Mouse (Mus musculus): ENCODE measurements at regions not wholly inside any gene's neighbourhood (a gene's known extent, or its start where the extent isn't known, plus 50 kb on each side); places are given as distances from the start of the nearest gene placed in this dataset.

DNA sequence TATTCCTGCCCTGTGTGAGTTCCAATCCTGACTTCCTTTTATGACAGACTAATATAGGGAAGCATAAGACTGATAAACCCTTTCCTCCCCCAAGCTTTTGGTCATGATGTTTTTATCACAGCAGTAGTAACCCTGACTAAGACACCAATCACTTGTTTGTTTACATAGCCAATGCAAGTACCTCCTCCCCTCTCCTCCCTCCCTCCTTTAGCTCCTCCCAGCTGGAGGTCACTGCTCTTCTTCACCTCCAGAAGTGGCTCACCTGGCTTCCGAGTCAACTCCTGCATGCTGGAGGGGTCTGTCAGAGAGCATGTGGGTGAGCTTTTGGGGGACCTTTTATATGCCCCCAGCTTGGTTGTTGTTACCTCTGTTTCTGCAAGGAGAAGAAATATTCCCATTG, 67.3 kb upstream of the Vps8 start:
- intact Hi-C loops (cut with DNase I; ENCODE audit: low total_unique reads) = no loop called here
- DNase-seq = no peak

DNA sequence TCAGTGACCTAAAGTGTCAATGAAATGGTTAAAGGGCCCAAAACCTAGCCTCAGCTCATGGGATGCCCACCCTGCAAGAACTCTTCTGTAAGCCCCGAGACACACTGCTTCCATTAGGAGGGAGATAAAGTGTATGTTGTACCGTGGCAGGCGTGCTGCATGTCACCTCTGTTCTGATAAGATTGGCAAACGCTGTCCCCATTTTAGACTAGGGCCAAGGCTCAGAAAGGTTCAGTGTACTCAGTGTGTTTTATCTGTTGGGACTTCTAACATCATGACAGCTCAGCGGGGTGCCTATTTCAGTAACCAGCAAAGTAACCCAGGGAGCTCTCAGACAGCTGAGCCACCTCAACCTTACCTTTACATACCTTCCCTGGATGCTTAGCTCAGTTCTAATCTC, 65.5 kb upstream of the Vps8 start:
- DNase-seq = no peak
- intact Hi-C loops (cut with DNase I; ENCODE audit: low total_unique reads) = no loop called here

DNA sequence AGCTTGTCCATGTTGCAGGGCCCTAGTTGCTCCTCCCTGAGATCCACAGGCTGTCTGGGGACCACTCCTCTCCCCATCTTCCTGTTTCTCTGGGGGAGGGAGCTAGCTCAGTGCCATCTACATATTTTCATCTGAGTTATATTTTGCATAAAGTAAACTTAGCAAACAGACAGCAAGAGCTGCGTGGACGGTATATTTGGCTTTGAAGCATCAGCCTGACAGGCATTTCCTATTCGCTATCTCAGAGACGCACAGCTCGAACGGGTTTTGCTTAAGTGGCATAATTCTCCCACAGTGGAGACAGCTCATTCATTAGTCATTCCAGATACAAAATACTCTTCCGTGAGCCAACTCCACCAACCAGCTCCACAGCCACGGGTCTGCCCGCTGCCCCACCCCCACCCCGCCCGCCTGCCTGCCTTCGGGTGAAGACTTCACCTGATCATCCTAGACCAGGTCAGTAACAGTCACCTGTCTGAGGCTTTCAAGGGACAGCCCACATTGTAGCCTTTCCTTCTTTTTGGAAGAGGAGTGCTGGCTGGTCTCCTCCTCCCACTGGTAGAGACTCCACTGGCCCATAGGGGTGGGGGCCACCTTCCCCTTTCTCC, 64.5 kb upstream of the Vps8 start:
- intact Hi-C loops (cut with DNase I; ENCODE audit: low total_unique reads) = no loop called here
- DNase-seq = no peak

DNA sequence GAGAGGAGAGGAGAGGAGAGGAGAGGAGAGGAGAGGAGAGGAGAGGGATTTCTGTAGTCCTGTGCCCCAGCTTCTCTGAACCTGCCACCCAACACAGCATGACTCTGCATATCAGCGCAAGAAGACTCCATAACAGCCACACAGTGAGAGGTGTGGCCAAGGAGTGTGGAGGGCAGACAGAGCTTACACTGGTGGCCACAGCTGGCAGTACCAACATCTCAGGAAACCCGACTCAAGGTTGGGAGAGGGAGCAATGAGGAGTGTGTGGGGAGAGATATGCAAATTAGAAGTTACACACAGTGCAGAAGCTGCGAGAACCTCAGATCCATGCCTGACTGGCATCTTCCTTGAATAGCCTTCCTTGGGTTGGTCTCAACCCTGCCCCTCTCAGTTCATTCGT, 63.5 kb upstream of the Vps8 start:
- intact Hi-C loops (cut with DNase I; ENCODE audit: low total_unique reads) = no loop called here
- DNase-seq = no peak

DNA sequence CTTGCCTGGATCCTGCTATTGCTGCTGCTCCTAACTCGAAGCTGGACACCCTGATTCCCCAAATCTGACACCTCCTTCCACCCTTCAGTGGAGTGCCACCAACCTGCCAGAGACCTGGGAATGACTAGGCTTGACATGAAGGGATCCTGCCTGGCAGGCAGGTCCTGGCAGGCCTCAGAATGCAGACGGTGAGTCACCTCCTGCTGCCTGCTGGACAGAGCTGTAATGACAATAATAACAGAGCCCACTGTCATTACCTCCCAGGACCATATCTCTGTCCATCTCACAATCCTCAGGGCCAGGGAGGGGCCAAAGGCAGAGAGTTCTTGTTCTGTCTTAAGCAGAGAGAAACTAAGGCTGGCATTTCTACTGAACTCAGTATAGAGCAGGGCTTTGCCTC, 61.5 kb upstream of the Vps8 start:
- DNase-seq = no peak
- intact Hi-C loops (cut with DNase I; ENCODE audit: low total_unique reads) = no loop called here

DNA sequence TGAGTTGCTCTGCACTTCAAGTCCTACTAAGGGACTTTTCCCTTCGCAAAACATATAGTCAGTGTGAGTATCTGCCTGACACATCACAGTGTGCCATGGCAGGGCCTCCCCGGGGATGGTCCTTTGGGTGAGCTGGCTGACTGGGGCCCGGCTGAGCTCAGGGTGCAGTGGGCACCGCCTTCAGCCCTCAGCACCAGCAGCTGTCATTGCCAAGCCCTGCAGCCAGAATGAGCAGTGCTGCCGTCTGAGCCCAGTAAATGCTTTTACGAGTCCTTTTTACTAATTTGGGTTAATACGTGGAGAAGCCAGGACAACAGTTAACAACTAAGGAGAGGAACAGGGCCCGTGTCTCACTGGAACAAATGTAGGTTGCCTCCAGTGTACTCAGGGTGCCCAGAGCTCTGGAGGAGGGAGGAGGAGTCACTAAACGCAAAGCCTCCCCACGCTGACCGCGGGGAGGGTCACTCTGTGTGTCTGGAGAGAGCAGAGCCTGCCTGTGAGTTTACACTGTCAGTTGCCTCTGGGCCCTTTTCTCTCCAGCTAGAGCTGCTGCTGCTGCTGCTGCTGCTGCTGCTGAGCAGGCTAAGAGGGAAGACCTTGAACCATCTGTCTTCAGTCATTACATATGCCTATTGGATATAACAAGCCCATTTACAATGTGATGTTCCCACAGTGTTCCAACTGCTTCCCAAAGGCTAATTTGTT, 60.1 kb upstream of the Vps8 start:
- DNase-seq = no peak
- intact Hi-C loops (cut with DNase I; ENCODE audit: low total_unique reads) = no loop called here

DNA sequence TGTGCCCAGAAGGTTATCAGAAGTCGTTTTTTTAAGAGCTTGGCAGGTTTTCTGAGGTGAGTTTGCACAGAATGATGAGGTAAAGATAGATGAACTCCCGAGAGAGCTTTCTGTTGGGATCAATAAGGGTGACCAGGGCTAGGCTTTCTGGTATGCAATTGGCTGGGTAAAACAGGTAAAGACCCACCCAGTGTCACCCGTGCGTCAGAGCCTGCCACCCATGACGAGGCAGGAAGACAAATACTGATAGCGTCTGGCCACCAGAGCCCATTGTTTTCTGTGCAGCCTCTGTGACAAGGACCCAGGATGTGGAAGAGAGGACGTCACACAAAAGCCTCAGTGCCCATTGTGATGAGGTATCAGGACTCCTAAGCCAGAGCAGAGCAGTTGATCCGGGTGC, 58.0 kb upstream of the Vps8 start:
- intact Hi-C loops (cut with DNase I; ENCODE audit: low total_unique reads) = no loop called here
- DNase-seq = no peak

DNA sequence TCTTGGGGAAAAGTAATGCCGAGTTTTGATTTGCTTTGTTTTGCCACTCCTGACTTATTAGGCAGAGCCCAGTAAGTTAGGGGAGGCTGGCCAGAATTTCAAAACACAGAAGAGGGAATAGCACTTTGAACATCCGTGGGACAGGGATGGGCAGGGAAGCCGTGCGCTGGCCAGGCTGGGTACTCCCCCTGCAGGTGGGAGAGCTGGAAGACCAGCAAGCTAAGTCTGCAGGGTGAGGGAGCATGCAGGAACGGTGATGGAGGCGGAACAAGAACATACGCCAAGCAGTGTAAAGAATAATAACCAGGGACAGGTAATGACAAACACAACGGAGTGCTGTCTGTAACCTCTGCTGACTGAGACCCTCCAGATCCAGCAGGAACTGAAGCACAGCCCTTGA, 55.5 kb upstream of the Vps8 start:
- intact Hi-C loops (cut with DNase I; ENCODE audit: low total_unique reads) = no loop called here
- DNase-seq = peak; percentile 45

DNA sequence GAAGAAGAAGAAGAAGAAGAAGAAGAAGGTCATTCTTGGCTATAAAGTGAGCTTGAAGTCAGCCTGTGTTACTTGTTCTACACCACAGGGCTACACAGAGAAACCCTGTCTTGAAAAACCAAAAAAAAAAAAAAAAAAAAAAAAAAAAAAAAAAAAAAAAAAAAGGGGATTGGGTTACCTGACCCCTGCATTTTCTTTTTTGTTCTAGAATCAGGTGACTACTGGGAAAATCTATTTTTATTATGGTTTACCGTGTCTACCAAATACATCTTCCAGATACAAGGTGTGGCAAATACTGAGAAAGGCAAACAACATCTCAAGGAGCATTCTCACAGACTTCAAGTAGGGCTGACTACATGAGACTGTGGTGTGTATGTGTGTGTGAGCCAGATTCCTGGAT, 54.1 kb upstream of the Vps8 start:
- intact Hi-C loops (cut with DNase I; ENCODE audit: low total_unique reads) = no loop called here
- no peak for DNase-seq

DNA sequence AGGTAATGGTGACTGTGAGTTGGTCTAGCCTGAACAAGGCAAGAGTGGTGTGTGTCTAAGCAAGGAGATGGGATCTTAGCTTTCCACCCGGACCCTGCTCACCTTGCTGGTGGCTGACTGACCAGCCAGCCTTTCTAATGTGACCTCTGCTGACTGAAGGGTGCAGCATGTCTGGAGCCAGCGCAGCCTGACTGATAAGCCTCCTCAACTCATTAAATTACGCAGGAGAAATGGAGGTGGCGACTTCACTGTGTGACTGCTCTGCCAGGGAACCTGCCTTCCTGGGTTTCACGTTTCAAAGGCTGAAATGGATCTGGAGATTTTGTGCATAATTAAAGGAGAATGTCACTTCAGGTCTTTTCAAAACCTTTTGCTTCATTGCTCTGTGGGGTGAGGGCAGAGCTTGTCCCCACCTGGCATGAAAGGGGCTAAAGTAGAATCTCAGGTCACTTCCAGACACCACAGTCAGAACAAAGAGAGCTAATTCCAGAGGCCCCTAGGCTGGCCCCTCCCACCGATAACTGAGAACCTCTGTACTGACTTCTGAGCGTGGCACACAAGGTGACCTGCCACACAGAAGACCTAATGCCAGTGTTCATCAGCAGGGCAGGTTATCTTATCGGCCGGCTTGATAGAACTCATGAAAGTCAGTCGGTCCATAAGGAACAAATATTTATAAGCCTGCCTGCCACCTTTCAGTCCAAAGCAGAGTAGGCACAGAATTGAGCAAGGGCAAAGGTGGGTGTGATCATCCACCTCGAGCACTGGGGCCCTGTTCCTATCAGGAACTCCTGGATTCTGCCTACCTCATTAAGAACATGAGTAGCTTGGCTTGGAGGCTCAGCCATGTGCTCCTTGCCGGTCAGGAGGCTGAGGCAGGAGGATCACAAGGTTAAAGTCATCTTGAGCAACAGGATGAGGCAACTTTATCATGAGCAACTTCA, 53.1 kb upstream of the Vps8 start:
- no peak for DNase-seq
- intact Hi-C loops (cut with DNase I; ENCODE audit: low total_unique reads) = no loop called here

All from gastrocnemius, postnatal 14 days (tissue).